Mouse (Mus musculus): ENCODE measurements at regions not wholly inside any gene's neighbourhood (a gene's known extent, or its start where the extent isn't known, plus 50 kb on each side); places are given as distances from the start of the nearest gene placed in this dataset.

- Histone ChIP-seq H3K9me3 (replicated peaks; ENCODE audit: control insufficient read depth, low read length) (no peaks in the 10 kb centered on the region; the same call in 1 of the 2 replicates), H3K36me3 (ENCODE audit: control insufficient read depth, insufficient read depth, low read length) (no peaks in the 10 kb centered on the region), H3K27ac (ENCODE audit: low read length) (no peak overlapping the region), H3K4me1 (ENCODE audit: control insufficient read depth, insufficient read depth, low read length) (no peaks in the 10 kb centered on the region), H3K9ac (ENCODE audit: low read length) (no peak overlapping the region), H3K27me3 (ENCODE audit: control insufficient read depth, insufficient read depth, low read length) (no peaks in the 10 kb centered on the region), H3K4me3 (replicated peaks; ENCODE audit: low read length) (no peak overlapping the region), H3K4me2 (ENCODE audit: low read depth, low read length) (no peak overlapping the region)
- no peak for ATAC-seq (ENCODE audit: insufficient read depth, low FRiP score)
- WGBS = 41% methylated on average over 1 of the region's 1 CpGs
Measured at GRCm38 (mm10) chr11:7533327-7533726, 319.6 kb upstream of the Igfbp3 start.

DNA sequence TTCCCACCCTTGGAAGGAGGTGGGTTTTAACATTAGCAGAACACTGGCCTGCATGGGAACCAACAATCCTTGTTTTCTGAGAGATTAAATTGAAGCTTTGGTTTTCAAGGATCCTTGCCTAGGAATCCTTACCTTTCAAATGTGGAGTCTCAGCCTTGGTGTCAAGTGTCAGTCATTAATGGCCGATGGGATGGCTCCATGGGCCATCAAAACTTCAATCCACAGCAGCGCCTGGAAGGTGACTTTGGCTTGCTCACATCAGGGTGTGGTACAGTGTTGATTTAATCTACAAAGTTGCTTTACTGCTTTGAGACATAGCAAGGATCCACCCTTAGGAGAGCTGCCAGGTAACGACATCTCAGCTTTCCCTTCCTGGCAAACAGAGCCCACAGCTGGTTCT, 318.1 kb upstream of the Igfbp3 start:
- H3K27ac ChIP-seq (ENCODE audit: low read length) = no peak overlapping the region
- WGBS = 81% methylated on average over 3 of the region's 3 CpGs
- no peak overlapping the region for H3K9ac ChIP-seq (ENCODE audit: low read length)
- H3K36me3 ChIP-seq (ENCODE audit: control insufficient read depth, insufficient read depth, low read length) = no peaks in the 10 kb centered on the region
- no peak overlapping the region for H3K4me2 ChIP-seq (ENCODE audit: low read depth, low read length)
- no peak for ATAC-seq (ENCODE audit: insufficient read depth, low FRiP score)
- H3K27me3 ChIP-seq (ENCODE audit: control insufficient read depth, insufficient read depth, low read length) = no peaks in the 10 kb centered on the region
- H3K4me3 ChIP-seq (replicated peaks; ENCODE audit: low read length) = no peak overlapping the region
- H3K9me3 ChIP-seq (replicated peaks; ENCODE audit: control insufficient read depth, low read length) = no peaks in the 10 kb centered on the region; the same call in 1 of the 2 replicates
- H3K4me1 ChIP-seq (ENCODE audit: control insufficient read depth, insufficient read depth, low read length) = no peaks in the 10 kb centered on the region

- no peak overlapping the region for H3K4me3 ChIP-seq (replicated peaks; ENCODE audit: low read length)
- no peak overlapping the region for H3K4me2 ChIP-seq (ENCODE audit: low read depth, low read length)
- no peaks in the 10 kb centered on the region for H3K27me3 ChIP-seq (ENCODE audit: control insufficient read depth, insufficient read depth, low read length)
- no peak overlapping the region for H3K9ac ChIP-seq (ENCODE audit: low read length)
- ATAC-seq (ENCODE audit: insufficient read depth, low FRiP score) = no peak
- H3K9me3 ChIP-seq (replicated peaks; ENCODE audit: control insufficient read depth, low read length) = no peaks in the 10 kb centered on the region
- H3K27ac ChIP-seq (ENCODE audit: low read length) = no peak overlapping the region
- H3K4me1 ChIP-seq (ENCODE audit: control insufficient read depth, insufficient read depth, low read length) = no peaks in the 10 kb centered on the region
- no peaks in the 10 kb centered on the region for H3K36me3 ChIP-seq (ENCODE audit: control insufficient read depth, insufficient read depth, low read length)
- WGBS = 73% methylated on average over 6 of the region's 6 CpGs
Measured at GRCm38 (mm10) chr11:7530482-7531148, 316.9 kb upstream of the Igfbp3 start.

- H3K9ac ChIP-seq (ENCODE audit: low read length) = no peak overlapping the region
- no peak overlapping the region for H3K4me3 ChIP-seq (replicated peaks; ENCODE audit: low read length)
- H3K4me2 ChIP-seq (ENCODE audit: low read depth, low read length) = no peak overlapping the region
- H3K4me1 ChIP-seq (ENCODE audit: control insufficient read depth, insufficient read depth, low read length) = no peaks in the 10 kb centered on the region
- H3K27ac ChIP-seq (ENCODE audit: low read length) = no peak overlapping the region
- H3K27me3 ChIP-seq (ENCODE audit: control insufficient read depth, insufficient read depth, low read length) = no peaks in the 10 kb centered on the region
- H3K9me3 ChIP-seq (replicated peaks; ENCODE audit: control insufficient read depth, low read length) = no peaks in the 10 kb centered on the region
- WGBS = 74% methylated on average over 2 of the region's 2 CpGs
- no peaks in the 10 kb centered on the region for H3K36me3 ChIP-seq (ENCODE audit: control insufficient read depth, insufficient read depth, low read length)
- no peak for ATAC-seq (ENCODE audit: insufficient read depth, low FRiP score)
Measured at GRCm38 (mm10) chr11:7519556-7519955, 305.8 kb upstream of the Igfbp3 start.

- Histone ChIP-seq H3K4me1 (ENCODE audit: control insufficient read depth, insufficient read depth, low read length) (no peaks in the 10 kb centered on the region), H3K27me3 (ENCODE audit: control insufficient read depth, insufficient read depth, low read length) (no peaks in the 10 kb centered on the region), H3K36me3 (ENCODE audit: control insufficient read depth, insufficient read depth, low read length) (no peaks in the 10 kb centered on the region), H3K9ac (ENCODE audit: low read length) (no peak overlapping the region), H3K4me2 (ENCODE audit: low read depth, low read length) (no peak overlapping the region), H3K4me3 (replicated peaks; ENCODE audit: low read length) (no peak overlapping the region), H3K9me3 (replicated peaks; ENCODE audit: control insufficient read depth, low read length) (no peaks in the 10 kb centered on the region), H3K27ac (ENCODE audit: low read length) (no peak overlapping the region)
- no peak for ATAC-seq (ENCODE audit: insufficient read depth, low FRiP score)
- WGBS = 76% methylated on average over 5 of the region's 5 CpGs
Measured at GRCm38 (mm10) chr11:7508861-7509260, 295.1 kb upstream of the Igfbp3 start.

DNA sequence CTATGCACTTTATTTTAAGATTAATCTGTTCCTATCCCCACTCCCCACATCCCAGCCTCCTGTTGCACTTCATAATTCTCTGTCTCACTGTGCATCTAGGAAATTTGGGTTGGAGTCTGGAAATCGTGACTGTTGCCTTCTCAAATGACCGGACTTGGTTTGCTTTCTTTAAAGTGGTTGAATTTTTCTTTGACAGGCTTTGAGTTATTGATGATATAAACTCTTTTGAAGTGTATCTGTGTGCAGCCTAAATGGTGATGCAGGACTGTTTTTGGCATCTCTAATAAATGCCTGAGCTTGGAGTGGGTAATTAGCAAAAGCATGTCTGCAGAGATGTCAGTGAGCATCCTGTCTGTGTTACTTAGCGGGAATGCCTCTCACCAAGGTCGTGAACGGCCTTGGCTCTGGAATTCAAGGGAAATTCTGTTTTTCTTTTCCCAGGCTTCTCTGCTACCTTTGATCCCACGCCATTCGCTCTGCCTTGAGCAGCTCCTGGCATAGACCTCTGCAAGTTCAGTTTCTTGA, 292.8 kb upstream of the Igfbp3 start:
- WGBS = 34% methylated on average over 7 of the region's 7 CpGs
- H3K4me2 ChIP-seq (ENCODE audit: low read depth, low read length) = no peak overlapping the region
- no peak for ATAC-seq (ENCODE audit: insufficient read depth, low FRiP score)
- H3K9me3 ChIP-seq (replicated peaks; ENCODE audit: control insufficient read depth, low read length) = no peaks in the 10 kb centered on the region
- no peaks in the 10 kb centered on the region for H3K4me1 ChIP-seq (ENCODE audit: control insufficient read depth, insufficient read depth, low read length)
- H3K4me3 ChIP-seq (replicated peaks; ENCODE audit: low read length) = no peak overlapping the region
- no peak overlapping the region for H3K9ac ChIP-seq (ENCODE audit: low read length)
- no peak overlapping the region for H3K27ac ChIP-seq (ENCODE audit: low read length)
- H3K36me3 ChIP-seq (ENCODE audit: control insufficient read depth, insufficient read depth, low read length) = no peaks in the 10 kb centered on the region
- no peaks in the 10 kb centered on the region for H3K27me3 ChIP-seq (ENCODE audit: control insufficient read depth, insufficient read depth, low read length)

DNA sequence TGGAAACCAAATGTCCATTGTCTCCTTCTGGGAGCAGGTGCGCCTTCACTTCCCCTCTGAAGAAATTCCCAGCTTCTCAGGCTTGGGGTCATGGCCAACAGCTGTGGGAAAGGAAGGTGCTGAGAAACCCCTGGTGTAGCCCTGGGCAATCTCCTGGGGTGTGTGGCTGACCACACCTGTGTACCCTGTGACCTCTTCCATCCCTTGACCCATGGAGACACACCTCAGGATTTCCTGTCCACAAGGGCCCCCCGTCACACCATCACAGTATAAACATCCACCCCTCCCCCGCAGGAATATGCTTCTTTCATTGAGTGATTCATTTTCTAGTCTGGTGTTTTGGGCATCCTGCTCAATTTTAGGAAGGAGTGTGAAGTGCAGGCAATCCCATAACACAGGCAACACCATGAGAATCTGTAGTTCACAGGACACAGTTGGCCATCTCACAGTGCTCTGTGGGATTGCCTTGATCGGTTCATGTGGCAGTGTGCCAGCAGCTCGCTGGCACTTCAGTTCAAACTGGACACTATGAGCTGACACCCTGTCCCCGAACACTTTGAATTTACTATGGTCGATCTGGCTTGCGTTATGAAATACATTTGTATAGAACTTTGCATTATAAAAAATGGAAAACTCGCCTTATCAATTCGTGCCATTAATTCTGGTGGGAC, 291.1 kb upstream of the Igfbp3 start:
- no peak overlapping the region for H3K27ac ChIP-seq (ENCODE audit: low read length)
- peak; percentile 68; the same call in 1 of the 2 replicates for ATAC-seq (ENCODE audit: insufficient read depth, low FRiP score)

DNA sequence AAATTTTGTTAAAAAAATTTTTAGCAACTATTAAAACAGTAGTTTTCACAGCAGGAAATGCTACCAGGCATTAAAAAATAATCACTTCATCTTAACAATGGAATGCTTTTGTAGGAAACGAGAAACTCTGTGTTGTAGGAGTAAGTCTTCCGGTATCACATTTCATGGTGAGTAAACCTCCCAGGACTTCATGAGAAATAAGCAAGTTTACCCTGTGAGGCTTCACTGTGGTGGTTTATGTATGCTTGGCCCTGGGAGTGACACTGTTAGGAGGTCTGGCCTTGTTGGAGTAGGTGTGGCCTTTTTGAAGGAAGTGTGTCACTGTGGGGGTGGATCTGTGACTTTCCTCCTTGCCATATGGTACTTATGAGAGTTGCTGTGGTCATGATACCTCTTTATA, 289.0 kb upstream of the Igfbp3 start:
- H3K27me3 ChIP-seq (ENCODE audit: control insufficient read depth, insufficient read depth, low read length) = no peaks in the 10 kb centered on the region
- 70% methylated on average over 2 of the region's 2 CpGs for WGBS
- H3K9ac ChIP-seq (ENCODE audit: low read length) = no peak overlapping the region
- no peak for ATAC-seq (ENCODE audit: insufficient read depth, low FRiP score)
- H3K4me1 ChIP-seq (ENCODE audit: control insufficient read depth, insufficient read depth, low read length) = no peaks in the 10 kb centered on the region
- H3K4me3 ChIP-seq (replicated peaks; ENCODE audit: low read length) = no peak overlapping the region
- no peaks in the 10 kb centered on the region for H3K9me3 ChIP-seq (replicated peaks; ENCODE audit: control insufficient read depth, low read length)
- H3K27ac ChIP-seq (ENCODE audit: low read length) = no peak overlapping the region
- no peak overlapping the region for H3K4me2 ChIP-seq (ENCODE audit: low read depth, low read length)
- no peaks in the 10 kb centered on the region for H3K36me3 ChIP-seq (ENCODE audit: control insufficient read depth, insufficient read depth, low read length)

More for the DNA sequence above, 291.1 kb upstream of the Igfbp3 start:
- Histone ChIP-seq H3K4me3 (replicated peaks; ENCODE audit: low read length) (no peak overlapping the region), H3K4me2 (ENCODE audit: low read depth, low read length) (no peak overlapping the region), H3K9ac (ENCODE audit: low read length) (no peak overlapping the region), H3K36me3 (ENCODE audit: control insufficient read depth, insufficient read depth, low read length) (no peaks in the 10 kb centered on the region), H3K9me3 (replicated peaks; ENCODE audit: control insufficient read depth, low read length) (no peaks in the 10 kb centered on the region), H3K4me1 (ENCODE audit: control insufficient read depth, insufficient read depth, low read length) (no peaks in the 10 kb centered on the region), H3K27me3 (ENCODE audit: control insufficient read depth, insufficient read depth, low read length) (no peaks in the 10 kb centered on the region)
- WGBS = 82% methylated on average over 10 of the region's 10 CpGs

DNA sequence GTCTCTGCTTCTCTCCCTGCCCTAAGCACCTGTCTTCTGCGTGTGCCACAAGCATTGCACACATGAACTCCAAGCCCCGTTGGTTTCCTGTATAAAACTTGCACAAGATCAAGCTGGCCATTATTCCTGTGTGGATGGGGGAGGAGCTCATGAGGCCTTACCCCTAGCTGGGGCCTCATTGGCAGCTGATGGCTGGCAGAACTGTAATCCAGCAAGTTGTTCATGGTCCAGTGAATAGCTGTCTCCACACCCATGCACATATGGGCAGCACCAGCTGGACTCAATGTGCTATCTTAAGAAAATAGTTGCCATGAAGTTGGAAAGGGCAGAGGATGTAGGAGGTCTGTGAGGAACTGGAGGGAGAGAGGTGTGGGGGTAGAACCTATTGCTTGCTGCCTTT, 288.3 kb upstream of the Igfbp3 start:
- Histone ChIP-seq H3K4me1 (ENCODE audit: control insufficient read depth, insufficient read depth, low read length) (no peaks in the 10 kb centered on the region), H3K9me3 (replicated peaks; ENCODE audit: control insufficient read depth, low read length) (no peaks in the 10 kb centered on the region), H3K27me3 (ENCODE audit: control insufficient read depth, insufficient read depth, low read length) (no peaks in the 10 kb centered on the region), H3K4me2 (ENCODE audit: low read depth, low read length) (no peak overlapping the region), H3K36me3 (ENCODE audit: control insufficient read depth, insufficient read depth, low read length) (no peaks in the 10 kb centered on the region), H3K27ac (ENCODE audit: low read length) (no peak overlapping the region), H3K4me3 (replicated peaks; ENCODE audit: low read length) (no peak overlapping the region), H3K9ac (ENCODE audit: low read length) (no peak overlapping the region)
- no peak for ATAC-seq (ENCODE audit: insufficient read depth, low FRiP score)
- WGBS = 63% methylated on average over 2 of the region's 2 CpGs

All from stomach, embryonic 16.5 days (tissue).